Mouse (Mus musculus): ENCODE results near the gene Mettl27. TPM values are rescaled to one million over a fixed set of nuclear protein-coding genes. Genes with fewer than 3 reads are reported as not detected.

The Mettl27 gene
- polyA plus RNA-seq, 1 experiment = 6.9 TPM

- Histone ChIP-seq H3K27me3 (ENCODE audit: control insufficient read depth, insufficient read depth, low read length) (no peaks in the 10 kb centered on the region), H3K4me1 (ENCODE audit: control insufficient read depth, insufficient read depth, low read length) (peaks cover 2% of the 10 kb centered on the region; the same call in 1 of the 2 replicates), H3K36me3 (ENCODE audit: control insufficient read depth, insufficient read depth, low read length) (no peaks in the 10 kb centered on the region), H3K4me3 (ENCODE audit: control insufficient read depth, low read depth, low read length) (0 out of 2 replicates have a peak overlapping the region, but pooled peaks have one; percentile 6), H3K27ac (ENCODE audit: control insufficient read depth, insufficient read depth, low read depth, low read length) (no peak overlapping the region)
- TF ChIP-seq POLR2A (IDR thresholded peaks at IDR 0.05; ENCODE audit: control insufficient read depth, low read depth, low read length) (no peak), CTCF (IDR thresholded peaks at IDR 0.05; ENCODE audit: control insufficient read depth, insufficient read depth, insufficient replicate concordance, low read depth, low read length) (no peak)
Observed at GRCm38 (mm10) chr5:134911901-134912300, 20.3 kb upstream of the Mettl27 start.

- peaks cover 2% of the 10 kb centered on the region; the same call in 1 of the 2 replicates for H3K4me1 ChIP-seq (ENCODE audit: control insufficient read depth, insufficient read depth, low read length)
- H3K36me3 ChIP-seq (ENCODE audit: control insufficient read depth, insufficient read depth, low read length) = no peaks in the 10 kb centered on the region
- no peak overlapping the region for H3K27ac ChIP-seq (ENCODE audit: control insufficient read depth, insufficient read depth, low read depth, low read length)
- no peaks in the 10 kb centered on the region for H3K27me3 ChIP-seq (ENCODE audit: control insufficient read depth, insufficient read depth, low read length)
- H3K4me3 ChIP-seq (ENCODE audit: control insufficient read depth, low read depth, low read length) = peak overlapping the region; percentile 56
- no peak for TF ChIP-seq POLR2A (IDR thresholded peaks at IDR 0.05; ENCODE audit: control insufficient read depth, low read depth, low read length)
- no peak for TF ChIP-seq CTCF (IDR thresholded peaks at IDR 0.05; ENCODE audit: control insufficient read depth, insufficient read depth, insufficient replicate concordance, low read depth, low read length)
Observed at GRCm38 (mm10) chr5:134913352-134913751, 18.8 kb upstream of the Mettl27 start.

- no peaks in the 10 kb centered on the region for H3K36me3 ChIP-seq (ENCODE audit: control insufficient read depth, insufficient read depth, low read length)
- H3K4me1 ChIP-seq (ENCODE audit: control insufficient read depth, insufficient read depth, low read length) = peaks cover 2% of the 10 kb centered on the region; the same call in 1 of the 2 replicates
- no peak overlapping the region for H3K27ac ChIP-seq (ENCODE audit: control insufficient read depth, insufficient read depth, low read depth, low read length)
- TF ChIP-seq POLR2A (IDR thresholded peaks at IDR 0.05; ENCODE audit: control insufficient read depth, low read depth, low read length) (no peak), CTCF (IDR thresholded peaks at IDR 0.05; ENCODE audit: control insufficient read depth, insufficient read depth, insufficient replicate concordance, low read depth, low read length) (no peak)
- H3K27me3 ChIP-seq (ENCODE audit: control insufficient read depth, insufficient read depth, low read length) = no peaks in the 10 kb centered on the region
- H3K4me3 ChIP-seq (ENCODE audit: control insufficient read depth, low read depth, low read length) = peak overlapping the region; percentile 56
Observed at GRCm38 (mm10) chr5:134913753-134914152, 18.4 kb upstream of the Mettl27 start.

GRCm38 (mm10) chr5:134914510-134914909 lies 17.7 kb upstream of the Mettl27 start:
- Histone ChIP-seq H3K4me1 (ENCODE audit: control insufficient read depth, insufficient read depth, low read length) (peaks cover 2% of the 10 kb centered on the region; the same call in 1 of the 2 replicates), H3K27ac (ENCODE audit: control insufficient read depth, insufficient read depth, low read depth, low read length) (no peak overlapping the region), H3K27me3 (ENCODE audit: control insufficient read depth, insufficient read depth, low read length) (no peaks in the 10 kb centered on the region), H3K36me3 (ENCODE audit: control insufficient read depth, insufficient read depth, low read length) (no peaks in the 10 kb centered on the region), H3K4me3 (ENCODE audit: control insufficient read depth, low read depth, low read length) (peak overlapping the region; percentile 56)
- TF ChIP-seq POLR2A (IDR thresholded peaks at IDR 0.05; ENCODE audit: control insufficient read depth, low read depth, low read length) (no peak), CTCF (IDR thresholded peaks at IDR 0.05; ENCODE audit: control insufficient read depth, insufficient read depth, insufficient replicate concordance, low read depth, low read length) (no peak)

- H3K4me3 ChIP-seq (ENCODE audit: control insufficient read depth, low read depth, low read length) = peak within 1 kb of the TSS; percentile 56
- no peaks in the 10 kb centered on the region for H3K36me3 ChIP-seq (ENCODE audit: control insufficient read depth, insufficient read depth, low read length)
- H3K27ac ChIP-seq (ENCODE audit: control insufficient read depth, insufficient read depth, low read depth, low read length) = no peak within 1 kb of the TSS
- no peaks in the 10 kb centered on the region for H3K27me3 ChIP-seq (ENCODE audit: control insufficient read depth, insufficient read depth, low read length)
- H3K4me1 ChIP-seq (ENCODE audit: control insufficient read depth, insufficient read depth, low read length) = peaks cover 2% of the 10 kb centered on the region; the same call in 1 of the 2 replicates
- TF ChIP-seq POLR2A (IDR thresholded peaks at IDR 0.05; ENCODE audit: control insufficient read depth, low read depth, low read length) (no peak), CTCF (IDR thresholded peaks at IDR 0.05; ENCODE audit: control insufficient read depth, insufficient read depth, insufficient replicate concordance, low read depth, low read length) (no peak)
Observed at GRCm38 (mm10) chr5:134915311-134915710, 16.9 kb upstream of the Mettl27 start, which contains the start of gene Cldn13. Gene Cldn13 (minus strand): TSS chr5:134915526.

- H3K27me3 ChIP-seq (ENCODE audit: control insufficient read depth, insufficient read depth, low read length) = no peaks in the 10 kb centered on the region
- peak; percentile 91; the same call in 1 of the 2 replicates for TF ChIP-seq CTCF (IDR thresholded peaks at IDR 0.05; ENCODE audit: control insufficient read depth, insufficient read depth, insufficient replicate concordance, low read depth, low read length)
- no peak for TF ChIP-seq POLR2A (IDR thresholded peaks at IDR 0.05; ENCODE audit: control insufficient read depth, low read depth, low read length)
Observed at GRCm38 (mm10) chr5:134918071-134918832, 13.9 kb upstream of the Mettl27 start.

GRCm38 (mm10) chr5:134919097-134919496 lies 13.1 kb upstream of the Mettl27 start:
- Histone ChIP-seq H3K36me3 (ENCODE audit: control insufficient read depth, insufficient read depth, low read length) (no peaks in the 10 kb centered on the region), H3K27ac (ENCODE audit: control insufficient read depth, insufficient read depth, low read depth, low read length) (no peak overlapping the region), H3K27me3 (ENCODE audit: control insufficient read depth, insufficient read depth, low read length) (no peaks in the 10 kb centered on the region), H3K4me3 (ENCODE audit: control insufficient read depth, low read depth, low read length) (no peak overlapping the region), H3K4me1 (ENCODE audit: control insufficient read depth, insufficient read depth, low read length) (no peaks in the 10 kb centered on the region)
- TF ChIP-seq POLR2A (IDR thresholded peaks at IDR 0.05; ENCODE audit: control insufficient read depth, low read depth, low read length) (no peak), CTCF (IDR thresholded peaks at IDR 0.05; ENCODE audit: control insufficient read depth, insufficient read depth, insufficient replicate concordance, low read depth, low read length) (no peak)

More at GRCm38 (mm10) chr5:134918071-134918832, 13.9 kb upstream of the Mettl27 start:
- Histone ChIP-seq H3K27ac (ENCODE audit: control insufficient read depth, insufficient read depth, low read depth, low read length) (no peak overlapping the region), H3K36me3 (ENCODE audit: control insufficient read depth, insufficient read depth, low read length) (no peaks in the 10 kb centered on the region), H3K4me3 (ENCODE audit: control insufficient read depth, low read depth, low read length) (no peak overlapping the region), H3K4me1 (ENCODE audit: control insufficient read depth, insufficient read depth, low read length) (no peaks in the 10 kb centered on the region)
